Mouse (Mus musculus) MEL (cell line): ENCODE results near the gene Tmem178b.

Experiments
- CHD1 ChIP-seq: IDR thresholded peaks from 2 replicates; pipeline ENCODE4 v1.6.1; 2012; ENCODE audit warnings: low read depth, mild to moderate bottlenecking, inconsistent platforms, low read length, improper control_type of control experiment
- CTCF ChIP-seq, 3 experiments: IDR thresholded peaks in 2 of 3; conservative IDR thresholded peaks in 1 of 3; 2 replicates each; pipeline ENCODE4 v1.5.1; 2011 to 2012; ENCODE audit warnings: low read length in 3 of 3, low read depth in 2 of 3, mild to moderate bottlenecking in 2 of 3, improper control_type of control experiment in 1 of 3, inconsistent platforms in 1 of 3, mixed read lengths in 1 of 3, moderate library complexity in 1 of 3; ENCODE audit not compliant: control insufficient read depth in 1 of 3, insufficient read depth in 1 of 3, poor library complexity in 1 of 3, severe bottlenecking in 1 of 3
- E2F4 ChIP-seq: IDR thresholded peaks from 2 replicates; pipeline ENCODE4 v1.6.1; 2011; ENCODE audit warnings: low read depth, low read length, improper control_type of control experiment, borderline replicate concordance
- EP300 ChIP-seq, 2 experiments: IDR thresholded peaks; 2 replicates each; pipeline ENCODE4 v1.6.1; 2011; ENCODE audit warnings: improper control_type of control experiment in 2 of 2, low read length in 2 of 2, low read depth in 1 of 2, mild to moderate bottlenecking in 1 of 2
- ETS1 ChIP-seq: IDR thresholded peaks from 2 replicates; pipeline ENCODE4 v1.6.1; 2012; ENCODE audit warnings: low read depth, mild to moderate bottlenecking, inconsistent platforms, low read length, improper control_type of control experiment, moderate library complexity
- GABPA ChIP-seq: IDR thresholded peaks from 2 replicates; pipeline ENCODE4 v1.6.1; 2012; ENCODE audit warnings: low read depth, mild to moderate bottlenecking, inconsistent platforms, low read length, improper control_type of control experiment, moderate library complexity
- HCFC1 ChIP-seq: IDR thresholded peaks from 2 replicates; pipeline ENCODE4 v1.6.1; 2012; ENCODE audit warnings: low read depth, mild to moderate bottlenecking, inconsistent platforms, low read length, improper control_type of control experiment, moderate library complexity
- MAX ChIP-seq: IDR thresholded peaks from 2 replicates; pipeline ENCODE4 v1.6.1; 2011; ENCODE audit warnings: low read length, improper control_type of control experiment
- POLR2A ChIP-seq, 2 experiments: IDR thresholded peaks; 2 replicates each; pipeline ENCODE4 v1.6.1; 2011 to 2012; ENCODE audit warnings: low read length in 2 of 2, mild to moderate bottlenecking in 2 of 2, control low read depth in 1 of 2, improper control_type of control experiment in 1 of 2, low read depth in 1 of 2, moderate library complexity in 1 of 2; ENCODE audit not compliant: control insufficient read depth in 1 of 2, insufficient read depth in 1 of 2, poor library complexity in 1 of 2
- TCF12 ChIP-seq: IDR thresholded peaks from 2 replicates; pipeline ENCODE4 v1.6.1; 2014; ENCODE audit warnings: low read depth, mild to moderate bottlenecking, inconsistent platforms, low read length, improper control_type of control experiment, moderate library complexity
- USF1 ChIP-seq: IDR thresholded peaks from 2 replicates; pipeline ENCODE4 v1.6.1; 2014; ENCODE audit warnings: low read depth, mild to moderate bottlenecking, inconsistent platforms, low read length, improper control_type of control experiment, moderate library complexity
- ZNF384 ChIP-seq: IDR thresholded peaks from 2 replicates; pipeline ENCODE4 v1.6.1; 2012; ENCODE audit warnings: low read depth, mild to moderate bottlenecking, inconsistent platforms, low read length, improper control_type of control experiment

DNA sequence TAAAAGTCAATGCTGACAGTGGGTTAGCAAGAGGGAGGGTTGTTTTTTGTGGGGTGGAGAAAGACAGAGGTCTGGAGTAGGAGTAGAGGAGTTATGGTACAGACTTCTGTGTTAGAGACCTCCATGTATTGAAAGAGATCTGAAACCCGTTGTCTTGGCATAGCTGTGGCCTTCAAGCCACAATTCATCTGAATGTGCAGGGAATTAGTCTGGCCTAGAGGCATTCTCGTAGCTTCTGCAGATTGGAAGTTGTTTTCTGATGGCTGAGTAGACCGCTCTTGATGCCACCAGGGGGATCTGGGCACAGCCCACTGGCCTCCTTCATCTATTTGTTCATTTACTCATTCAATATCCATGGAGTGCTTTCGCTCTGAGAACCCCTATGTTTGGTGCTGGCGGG, 138.0 kb downstream of the Tmem178b start:
- no peak for TF ChIP-seq ETS1
- TF ChIP-seq POLR2A (IDR thresholded peaks at IDR 0.05; ENCODE audit: control insufficient read depth in 1 of 2, insufficient read depth in 1 of 2, low read depth in 1 of 2, low read length in 2 of 2, poor library complexity in 1 of 2): no peak
- no peak for TF ChIP-seq EP300 (IDR thresholded peaks at IDR 0.05; ENCODE audit: low read depth in 1 of 2, low read length in 2 of 2)
- no peak for TF ChIP-seq E2F4
- no peak for TF ChIP-seq GABPA
- TF ChIP-seq ZNF384: no peak
- no peak for TF ChIP-seq USF1
- TF ChIP-seq CHD1: no peak
- no peak for TF ChIP-seq MAX
- TF ChIP-seq CTCF (IDR thresholded peaks at IDR 0.05 in 2 of 3, conservative IDR thresholded peaks at IDR 0.05 in 1 of 3; ENCODE audit: control insufficient read depth in 1 of 3, insufficient read depth in 1 of 3, low read depth in 2 of 3, low read length in 3 of 3, poor library complexity in 1 of 3, severe bottlenecking in 1 of 3): no peak
- TF ChIP-seq TCF12: no peak
- TF ChIP-seq HCFC1: no peak
